Mouse (Mus musculus) intestine, embryonic 15.5 days (tissue): ENCODE data around the gene Nmd3. TPM values are rescaled to one million over a fixed set of nuclear protein-coding genes. Genes with fewer than 3 reads are reported as not detected.

Experiments
- ATAC-seq: fragments of 200-750 bp; cut with Nextera tagmentation; 2 replicates; pipeline ENCODE4 v1.8.0; 2017; ENCODE audit warnings: moderate TSS enrichment, moderate library complexity
- H3K27ac ChIP-seq: fragments of 300-500 bp; sonication (generic); 2 replicates; pipeline ENCODE4 v1.5.1; 2015; ENCODE audit warnings: mild to moderate bottlenecking, inconsistent platforms
- H3K27me3 ChIP-seq: fragments of 300-500 bp; sonication (generic); replicated peaks from 2 replicates; pipeline ENCODE4 v1.6.1; 2015; ENCODE audit warnings: inconsistent platforms
- H3K36me3 ChIP-seq: fragments of 300-500 bp; sonication (generic); 2 replicates; pipeline ENCODE4 v1.6.1; 2015; ENCODE audit warnings: inconsistent platforms
- H3K4me1 ChIP-seq: fragments of 300-500 bp; sonication (generic); replicated peaks from 2 replicates; pipeline ENCODE4 v1.6.1; 2015; ENCODE audit warnings: inconsistent platforms
- H3K4me2 ChIP-seq: fragments of 300-500 bp; sonication (generic); replicated peaks from 2 replicates; pipeline ENCODE4 v1.6.1; 2015; ENCODE audit warnings: mild to moderate bottlenecking, inconsistent platforms
- H3K4me3 ChIP-seq: fragments of 300-500 bp; sonication (generic); replicated peaks from 2 replicates; pipeline ENCODE4 v1.5.1; 2015; ENCODE audit warnings: inconsistent platforms
- H3K9ac ChIP-seq: fragments of 300-500 bp; sonication (generic); 2 replicates; pipeline ENCODE4 v1.6.1; 2015; ENCODE audit warnings: inconsistent platforms
- H3K9me3 ChIP-seq: fragments of 300-500 bp; sonication (generic); 2 replicates; pipeline ENCODE4 v1.6.1; 2016; ENCODE audit warnings: inconsistent platforms
- WGBS: fragments of 180-500 bp; shearing (Covaris S2); methylation state at CpG from one replicate; pipeline ENCODE4 v1.1.7; 2015; 5-methylcytosine and 5-hydroxymethylcytosine counted together
- polyA plus RNA-seq: library from polyadenylated mRNA; unstranded; fragments of >200 nt; fragmentation: Nextera tagmentation; extraction: Ambion mirVana; gene quantifications from 2 replicates; pipeline ENCODE4 v1.2.1, GENCODE M21; 2015

The Nmd3 gene
- polyA plus RNA-seq, 1 experiment from 2014 or later, result 146 TPM

DNA sequence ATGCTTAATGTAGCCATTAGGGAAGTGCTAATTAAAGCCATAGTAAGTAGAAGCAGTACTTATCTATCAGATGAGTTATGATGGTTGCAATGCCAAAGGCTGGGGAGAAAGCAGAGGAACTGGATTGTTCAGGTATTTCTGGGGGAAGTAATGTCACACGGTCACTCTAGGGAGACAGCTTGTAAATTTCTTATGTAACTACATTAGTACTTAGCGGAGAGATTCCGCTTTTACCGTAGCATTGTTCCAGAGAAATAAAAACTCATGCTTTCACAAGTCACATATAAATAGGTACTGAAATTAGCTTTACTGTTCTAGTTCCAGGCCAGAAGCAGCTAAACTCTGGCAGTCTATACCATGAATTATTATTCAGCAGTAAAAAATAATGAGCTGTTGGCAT is 47.4 kb downstream of the Nmd3 start:
- H3K4me1 ChIP-seq, result no peaks in the 10 kb centered on the region
- no peak overlapping the region for H3K27ac ChIP-seq
- H3K9ac ChIP-seq, result no peak overlapping the region
- H3K27me3 ChIP-seq, result no peaks in the 10 kb centered on the region
- no peaks in the 10 kb centered on the region for H3K36me3 ChIP-seq
- no peak for ATAC-seq
- no peak overlapping the region for H3K4me3 ChIP-seq
- no peak overlapping the region for H3K4me2 ChIP-seq
- H3K9me3 ChIP-seq, result no peaks in the 10 kb centered on the region
- WGBS, result 86% methylated on average over 4 of the region's 4 CpGs

DNA sequence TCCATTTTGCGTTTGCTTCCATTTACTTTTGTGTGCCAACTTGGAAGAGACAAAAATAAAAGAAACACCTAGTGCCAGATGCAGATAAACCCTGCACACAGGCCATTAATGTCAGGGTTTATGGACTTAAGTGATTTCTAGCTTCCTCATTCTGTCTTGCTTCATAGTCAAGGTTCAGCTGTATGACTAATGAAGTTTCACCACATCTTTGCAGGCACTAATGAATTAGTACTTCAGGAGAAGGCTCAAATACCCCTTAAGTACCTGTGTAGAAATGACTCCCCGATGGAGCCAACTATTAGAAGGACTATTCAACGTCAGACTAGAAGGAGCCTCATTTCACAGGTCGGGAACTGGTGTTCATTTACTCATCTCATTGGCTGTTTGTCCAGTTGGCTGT is 51.6 kb downstream of the Nmd3 start:
- Histone ChIP-seq H3K4me1 (no peaks in the 10 kb centered on the region), H3K9me3 (no peaks in the 10 kb centered on the region), H3K27ac (no peak overlapping the region), H3K4me2 (no peak overlapping the region), H3K4me3 (no peak overlapping the region), H3K27me3 (no peaks in the 10 kb centered on the region), H3K36me3 (no peaks in the 10 kb centered on the region), H3K9ac (no peak overlapping the region)
- no peak for ATAC-seq
- WGBS, result 82% methylated on average over 4 of the region's 4 CpGs

DNA sequence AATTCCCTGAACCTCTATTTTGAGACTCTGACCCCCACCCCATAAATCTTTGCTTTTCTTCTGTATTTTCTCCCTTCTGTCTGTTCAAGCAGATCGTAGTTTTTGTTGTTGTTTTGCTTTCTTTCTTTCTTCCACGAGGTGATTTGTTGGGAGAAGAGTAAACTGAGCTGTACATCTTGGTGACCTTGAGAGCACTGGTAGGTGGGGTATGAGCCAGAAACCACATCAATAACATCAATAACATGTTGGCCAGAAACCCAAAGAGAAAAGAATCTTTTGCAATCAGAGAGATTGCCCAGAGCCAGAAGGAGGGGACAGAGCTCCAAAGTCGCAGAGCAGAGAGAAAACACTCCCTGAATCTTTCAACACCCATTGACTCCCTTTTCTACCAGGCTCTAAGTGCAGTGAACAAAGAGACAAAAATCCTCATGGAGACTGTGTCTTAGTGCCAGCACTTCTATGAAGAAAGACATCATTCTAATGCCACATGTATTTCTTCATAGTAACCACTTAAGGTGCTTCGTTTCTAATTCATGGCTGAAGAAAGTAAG is 57.5 kb downstream of the Nmd3 start:
- no peaks in the 10 kb centered on the region for H3K9me3 ChIP-seq
- H3K4me1 ChIP-seq, result no peaks in the 10 kb centered on the region
- no peaks in the 10 kb centered on the region for H3K36me3 ChIP-seq
- no peak for ATAC-seq
- WGBS, result 60% methylated on average over 4 of the region's 4 CpGs
- no peak overlapping the region for H3K4me2 ChIP-seq
- H3K9ac ChIP-seq, result no peak overlapping the region
- H3K27ac ChIP-seq, result no peak overlapping the region
- H3K27me3 ChIP-seq, result no peaks in the 10 kb centered on the region
- no peak overlapping the region for H3K4me3 ChIP-seq

DNA sequence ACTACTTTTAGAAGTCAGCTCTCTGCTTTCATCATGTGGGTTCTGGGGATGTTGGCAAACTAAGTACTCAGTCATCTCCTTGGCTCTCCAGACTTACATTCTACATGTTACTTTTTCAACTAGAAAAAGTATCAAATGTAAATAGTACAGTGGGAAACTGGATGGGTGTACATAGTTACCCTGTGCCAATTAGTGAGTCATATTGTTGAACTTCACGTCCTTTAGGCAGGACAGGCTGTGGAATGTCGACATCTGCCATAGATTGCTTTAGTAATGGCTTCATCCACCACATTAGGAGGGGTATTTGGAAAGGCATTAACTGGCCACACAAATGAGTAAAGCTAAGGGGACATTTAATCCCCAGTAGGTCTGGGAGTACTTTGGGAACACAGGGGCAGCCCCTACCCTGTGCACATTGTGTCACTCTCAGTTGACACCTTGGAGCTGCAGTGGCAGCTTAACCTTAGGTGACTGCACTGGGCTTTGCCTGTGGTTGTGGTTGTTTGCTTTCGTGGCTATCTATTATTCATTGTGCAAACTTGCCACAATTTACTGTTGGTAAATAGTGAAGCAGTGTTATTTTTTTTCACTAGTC is 71.1 kb downstream of the Nmd3 start:
- Histone ChIP-seq H3K36me3 (no peaks in the 10 kb centered on the region), H3K4me3 (no peak overlapping the region), H3K27me3 (no peaks in the 10 kb centered on the region), H3K9ac (no peak overlapping the region), H3K9me3 (no peaks in the 10 kb centered on the region), H3K27ac (no peak overlapping the region), H3K4me1 (no peaks in the 10 kb centered on the region), H3K4me2 (no peak overlapping the region)
- 58% methylated on average over 3 of the region's 3 CpGs for WGBS
- no peak for ATAC-seq

DNA sequence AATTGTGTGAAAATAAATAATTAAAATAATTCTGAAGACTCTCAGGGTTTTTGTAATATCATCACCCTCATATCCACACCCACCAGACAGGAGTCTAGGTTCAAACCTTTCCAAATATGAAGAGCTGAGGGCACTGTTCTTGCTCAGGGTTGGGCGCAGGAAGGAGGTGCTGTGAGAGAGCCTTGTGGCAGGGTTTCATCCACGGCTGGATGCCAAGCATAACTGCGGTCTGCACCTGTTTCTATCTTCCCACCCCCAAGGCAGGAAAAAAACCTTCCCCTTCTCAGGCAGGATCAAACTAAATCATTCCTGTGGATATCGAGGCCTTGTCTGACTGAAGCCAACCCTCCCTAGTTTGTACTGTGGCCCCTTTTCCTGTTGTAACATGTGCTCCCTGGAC is 75.7 kb downstream of the Nmd3 start:
- ATAC-seq, result no peak
- H3K4me3 ChIP-seq, result no peak overlapping the region
- no peak overlapping the region for H3K9ac ChIP-seq
- H3K27ac ChIP-seq, result no peak overlapping the region
- no peaks in the 10 kb centered on the region for H3K36me3 ChIP-seq
- no peak overlapping the region for H3K4me2 ChIP-seq
- WGBS, result 82% methylated on average over 4 of the region's 4 CpGs
- H3K9me3 ChIP-seq, result no peaks in the 10 kb centered on the region
- no peaks in the 10 kb centered on the region for H3K27me3 ChIP-seq
- H3K4me1 ChIP-seq, result 0 out of 2 replicates have a peak, but pooled peaks cover 2% of the 10 kb centered on the region

DNA sequence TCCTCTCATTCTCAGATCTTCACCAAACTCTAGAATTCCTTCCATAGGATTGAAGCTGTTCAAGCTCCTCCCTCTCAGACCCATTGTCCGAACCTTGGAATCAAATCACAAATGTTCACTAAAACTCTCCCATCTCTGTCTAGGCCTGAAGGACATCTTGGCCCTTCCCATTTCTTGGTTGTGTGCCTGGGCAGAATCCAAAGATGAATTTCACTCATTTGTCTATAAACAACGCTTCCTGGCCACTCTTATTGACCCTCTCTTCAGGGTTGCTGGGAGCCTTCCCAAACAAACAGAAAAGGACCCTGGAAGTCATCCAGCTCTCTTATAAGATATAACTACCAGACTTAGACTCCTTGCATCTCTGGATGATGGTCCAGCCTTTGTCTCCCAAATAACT is 76.2 kb downstream of the Nmd3 start:
- H3K27me3 ChIP-seq, result no peaks in the 10 kb centered on the region
- no peak overlapping the region for H3K4me2 ChIP-seq
- no peaks in the 10 kb centered on the region for H3K9me3 ChIP-seq
- WGBS, result 67% methylated on average over 2 of the region's 2 CpGs
- no peak overlapping the region for H3K9ac ChIP-seq
- H3K27ac ChIP-seq, result no peak overlapping the region
- H3K4me1 ChIP-seq, result 0 out of 2 replicates have a peak, but pooled peaks cover 2% of the 10 kb centered on the region
- no peak for ATAC-seq
- no peaks in the 10 kb centered on the region for H3K36me3 ChIP-seq
- no peak overlapping the region for H3K4me3 ChIP-seq

DNA sequence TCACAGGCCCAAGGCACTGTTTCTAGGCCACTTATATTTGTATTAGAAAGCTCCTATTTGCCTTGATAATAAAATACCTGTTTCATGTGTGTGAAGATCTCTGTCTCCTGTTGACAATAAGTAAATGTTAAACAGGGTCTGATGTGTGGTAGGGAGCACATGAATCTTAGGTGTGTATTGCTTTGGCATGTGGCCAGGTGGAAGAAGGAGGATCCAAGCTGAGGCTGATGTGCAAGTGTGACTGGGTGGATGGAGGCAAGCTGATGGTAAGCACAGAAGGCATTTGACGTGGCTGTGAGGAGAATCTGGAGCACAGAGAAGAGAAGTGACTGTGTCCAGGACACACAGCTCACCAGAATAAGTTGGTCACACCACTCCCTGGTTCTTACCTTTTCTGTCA is 77.3 kb downstream of the Nmd3 start:
- no peak overlapping the region for H3K9ac ChIP-seq
- ATAC-seq, result no peak
- H3K4me2 ChIP-seq, result no peak overlapping the region
- H3K4me3 ChIP-seq, result no peak overlapping the region
- 62% methylated on average over 1 of the region's 1 CpGs for WGBS
- no peaks in the 10 kb centered on the region for H3K27me3 ChIP-seq
- no peaks in the 10 kb centered on the region for H3K36me3 ChIP-seq
- H3K9me3 ChIP-seq, result no peaks in the 10 kb centered on the region
- no peak overlapping the region for H3K27ac ChIP-seq
- H3K4me1 ChIP-seq, result 0 out of 2 replicates have a peak, but pooled peaks cover 2% of the 10 kb centered on the region

DNA sequence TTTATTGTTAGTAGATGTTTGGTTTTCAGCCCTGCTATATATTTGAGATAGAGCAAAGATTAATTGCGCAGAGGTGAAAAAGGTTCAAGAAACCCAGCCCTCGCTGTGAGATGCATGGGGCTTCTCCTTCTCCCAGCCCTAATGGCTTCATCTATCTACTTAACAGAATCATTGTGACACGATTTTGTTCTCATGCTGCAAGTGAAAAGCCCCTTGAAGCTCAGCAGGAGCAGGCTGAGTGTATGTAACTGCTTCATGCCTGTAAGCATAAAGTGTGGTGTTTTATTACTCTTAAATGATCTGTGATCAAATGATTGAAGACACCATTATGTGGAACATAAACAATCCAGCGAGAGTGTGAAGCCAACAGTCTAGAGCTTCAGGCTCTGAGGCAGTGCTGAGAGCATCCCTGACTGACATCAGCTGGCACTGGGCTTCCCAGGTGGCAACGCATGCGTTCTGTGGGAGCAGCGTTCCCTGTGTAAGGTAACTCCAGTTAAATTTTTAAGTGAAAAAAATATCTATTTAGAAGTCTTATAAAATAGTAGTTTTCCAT is 79.1 kb downstream of the Nmd3 start:
- Histone ChIP-seq H3K27me3 (no peaks in the 10 kb centered on the region), H3K4me1 (0 out of 2 replicates have a peak, but pooled peaks cover 2% of the 10 kb centered on the region), H3K27ac (no peak overlapping the region), H3K9me3 (no peaks in the 10 kb centered on the region), H3K4me3 (no peak overlapping the region), H3K4me2 (no peak overlapping the region), H3K9ac (no peak overlapping the region), H3K36me3 (no peaks in the 10 kb centered on the region)
- WGBS, result 27% methylated on average over 7 of the region's 7 CpGs
- ATAC-seq, result peak; percentile 47; the same call in 1 of the 2 replicates

DNA sequence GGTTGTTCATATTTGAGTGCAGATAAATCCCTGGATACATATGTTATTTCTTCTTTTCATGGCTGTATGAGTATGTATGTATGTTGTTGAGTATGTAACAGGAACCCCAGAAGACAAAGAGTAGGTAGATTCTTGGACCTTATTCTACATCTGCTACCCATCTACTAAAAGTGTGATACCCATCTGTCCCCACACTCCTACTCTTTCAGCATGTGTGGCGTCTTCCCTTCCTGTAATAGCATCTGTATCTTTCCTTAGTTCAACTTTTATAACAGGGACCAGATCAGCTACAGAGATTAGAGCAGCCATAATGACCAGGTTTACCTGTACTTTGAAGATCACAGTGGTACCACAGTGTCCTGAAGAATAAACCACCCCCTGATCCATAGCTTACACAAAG is 81.4 kb downstream of the Nmd3 start:
- Histone ChIP-seq H3K9me3 (no peaks in the 10 kb centered on the region), H3K27me3 (no peaks in the 10 kb centered on the region), H3K4me2 (no peak overlapping the region), H3K27ac (no peak overlapping the region), H3K36me3 (no peaks in the 10 kb centered on the region), H3K4me1 (0 out of 2 replicates have a peak, but pooled peaks cover 2% of the 10 kb centered on the region), H3K4me3 (no peak overlapping the region), H3K9ac (no peak overlapping the region)
- ATAC-seq, result no peak
- 84% methylated on average over 1 of the region's 1 CpGs for WGBS

Other genes with a start within 250 kb of the Nmd3 start
- 26.6 and 33.2 TPM in 2 replicates for gene B3galnt1, start 123.0 kb upstream of the Nmd3 start, polyA plus RNA-seq
- 8.9 and 10.1 TPM in 2 replicates for gene Sptssb, start 138.0 kb downstream of the Nmd3 start, polyA plus RNA-seq